Mouse (Mus musculus) cerebellum, adult (tissue): ENCODE measurements at regions not wholly inside any gene's neighbourhood (a gene's known extent, or its start where the extent isn't known, plus 50 kb on each side); places are given as distances from the start of the nearest gene placed in this dataset.
"Not testable (repeated sequence)": the region's sequence is repeated elsewhere in the genome, so short reads cannot be mapped to it uniquely, and the experiment has no call there.

Source experiments
- ATAC-seq: cut with Nextera tagmentation; 2 replicates; pipeline ENCODE4 v1.9.2; 2017; ENCODE audit warnings: mild to moderate bottlenecking, moderate library complexity, mixed read lengths; ENCODE audit not compliant: insufficient number of reproducible peaks, low FRiP score, low TSS enrichment

GRCm38 (mm10) chr4:7247816-7248215 is 991.0 kb downstream of the Car8 start:
- no peak for ATAC-seq

GRCm38 (mm10) chr4:7247244-7247643 is 991.6 kb downstream of the Car8 start:
- no peak for ATAC-seq

- no peak for ATAC-seq
Measured at GRCm38 (mm10) chr4:7246828-7247227, 992.0 kb downstream of the Car8 start.

GRCm38 (mm10) chr4:7245653-7246052 is 993.2 kb downstream of the Car8 start:
- ATAC-seq: no peak

GRCm38 (mm10) chr4:7237848-7238247 is 1001.0 kb downstream of the Car8 start:
- ATAC-seq: no peak

- ATAC-seq: not testable (repeated sequence)
Measured at GRCm38 (mm10) chr4:7234537-7234936, 1004.3 kb downstream of the Car8 start.

- ATAC-seq: no peak
Measured at GRCm38 (mm10) chr4:7228980-7229379, 1009.9 kb downstream of the Car8 start.

GRCm38 (mm10) chr4:7222922-7223321 is 1015.9 kb downstream of the Car8 start:
- ATAC-seq: no peak

- ATAC-seq: no peak
Measured at GRCm38 (mm10) chr4:7220426-7220825, 1018.4 kb downstream of the Car8 start.

- ATAC-seq: no peak
Measured at GRCm38 (mm10) chr4:7215048-7216030, 1023.5 kb downstream of the Car8 start.

GRCm38 (mm10) chr4:7206987-7207386 is 1031.9 kb downstream of the Car8 start:
- no peak for ATAC-seq

GRCm38 (mm10) chr4:7201816-7202215 is 1037.0 kb downstream of the Car8 start:
- ATAC-seq: no peak

GRCm38 (mm10) chr4:7199941-7200340 is 1038.9 kb downstream of the Car8 start:
- no peak for ATAC-seq

GRCm38 (mm10) chr4:7199052-7199451 is 1039.8 kb downstream of the Car8 start:
- ATAC-seq: no peak

- no peak for ATAC-seq
Measured at GRCm38 (mm10) chr4:7196570-7196969, 1042.3 kb downstream of the Car8 start.

GRCm38 (mm10) chr4:7195619-7196018 is 1043.2 kb downstream of the Car8 start:
- ATAC-seq: no peak

- no peak for ATAC-seq
Measured at GRCm38 (mm10) chr4:7191912-7192311, 1046.9 kb downstream of the Car8 start.

- no peak for ATAC-seq
Measured at GRCm38 (mm10) chr4:7191228-7191627, 1047.6 kb downstream of the Car8 start.

- ATAC-seq: no peak
Measured at GRCm38 (mm10) chr4:7175030-7175429, 1063.8 kb downstream of the Car8 start.

- no peak for ATAC-seq
Measured at GRCm38 (mm10) chr4:7172528-7173306, 1066.1 kb downstream of the Car8 start.
